ENCODE assay signal across 15 mouse cellular contexts in genomic region chr4:140071047-140071446, GRCm38 (mm10).
DNase-seq lines count a peak whose midpoint lies in the region; ATAC-seq and TF ChIP-seq lines count a peak whose summit lies in the region.
"Had no signal": no experiment of that assay in that cellular context is flagged by ENCODE, and none has a peak within 500 bp of the region (broad histone marks: within the 10 kb centered on the region; RNA-seq: fewer than 3 reads in every experiment).

No protein-coding gene starts in this region.

- H3K36me3 ChIP-seq in forebrain, embryonic 11.5 days (ENCODE audit: control insufficient read depth, insufficient read depth, low read length) = no peaks in the 10 kb centered on the region
- H3K36me3 ChIP-seq in forebrain, embryonic 16.5 days (ENCODE audit: control insufficient read depth, insufficient read depth) = no peaks in the 10 kb centered on the region
- no peaks in the 10 kb centered on the region for H3K36me3 ChIP-seq in ES-Bruce4 (ENCODE audit: control insufficient read depth, insufficient read depth, low read length, poor library complexity, severe bottlenecking)
- H3K36me3 ChIP-seq in forebrain, embryonic 15.5 days = no peaks in the 10 kb centered on the region
- no peaks in the 10 kb centered on the region for H3K36me3 ChIP-seq in midbrain, embryonic 15.5 days (replicated peaks)
- no peaks in the 10 kb centered on the region for H3K36me3 ChIP-seq in kidney, embryonic 15.5 days
- no peaks in the 10 kb centered on the region for H3K36me3 ChIP-seq in thymus, adult 2 months (ENCODE audit: control insufficient read depth, insufficient read depth, low read length)
- H3K36me3 ChIP-seq: intestine, embryonic 15.5 days; limb, embryonic 12.5 days had no signal

- no peaks in the 10 kb centered on the region; the same call in 1 of the 2 replicates for H3K27me3 ChIP-seq in forebrain, embryonic 11.5 days (ENCODE audit: control insufficient read depth, insufficient read depth, low read length)
- no peaks in the 10 kb centered on the region for H3K27me3 ChIP-seq in forebrain, embryonic 16.5 days (replicated peaks; ENCODE audit: control insufficient read depth, insufficient read depth, low read length)
- no peaks in the 10 kb centered on the region for H3K27me3 ChIP-seq in ES-Bruce4 (ENCODE audit: control insufficient read depth, insufficient read depth, low read length, poor library complexity, severe bottlenecking)
- no peaks in the 10 kb centered on the region for H3K27me3 ChIP-seq in forebrain, embryonic 15.5 days
- no peaks in the 10 kb centered on the region for H3K27me3 ChIP-seq in midbrain, embryonic 15.5 days (replicated peaks)
- H3K27me3 ChIP-seq in kidney, embryonic 15.5 days = peaks cover 77% of the 10 kb centered on the region
- H3K27me3 ChIP-seq in thymus, adult 2 months (ENCODE audit: control insufficient read depth, insufficient read depth, low read length) = no peaks in the 10 kb centered on the region

- WGBS in forebrain, embryonic 11.5 days = 18% methylated on average over 17 of the region's 17 CpGs
- WGBS in forebrain, embryonic 16.5 days = 21% methylated on average over 17 of the region's 17 CpGs
- 26% methylated on average over 17 of the region's 17 CpGs for WGBS in forebrain, embryonic 15.5 days
- 13% methylated on average over 17 of the region's 17 CpGs for WGBS in midbrain, embryonic 15.5 days
- WGBS in kidney, embryonic 15.5 days = 31% methylated on average over 17 of the region's 17 CpGs
- WGBS in thymus, adult 2 months = 33% methylated on average over 17 of the region's 17 CpGs

- peaks cover 4% of the 10 kb centered on the region; the same call in 1 of the 2 replicates for H3K4me1 ChIP-seq in forebrain, embryonic 11.5 days (replicated peaks; ENCODE audit: control insufficient read depth, insufficient read depth, low read length)
- H3K4me1 ChIP-seq in forebrain, embryonic 16.5 days (replicated peaks; ENCODE audit: control insufficient read depth, insufficient read depth, low read length) = peaks cover 23% of the 10 kb centered on the region
- H3K4me1 ChIP-seq in ES-Bruce4 (ENCODE audit: control insufficient read depth, insufficient read depth, low read length) = no peaks in the 10 kb centered on the region
- H3K4me1 ChIP-seq in forebrain, embryonic 15.5 days = peaks cover 24% of the 10 kb centered on the region
- H3K4me1 ChIP-seq in midbrain, embryonic 15.5 days = peaks cover 24% of the 10 kb centered on the region
- H3K4me1 ChIP-seq in kidney, embryonic 15.5 days = peaks cover 13% of the 10 kb centered on the region
- no peaks in the 10 kb centered on the region for H3K4me1 ChIP-seq in thymus, adult 2 months (replicated peaks; ENCODE audit: control insufficient read depth, insufficient read depth, low read length)
- H3K4me1 ChIP-seq: limb, embryonic 12.5 days had no signal

- ATAC-seq in forebrain, embryonic 11.5 days (replicated peaks; ENCODE audit: low FRiP score) = no peak
- no peak for ATAC-seq in forebrain, embryonic 16.5 days
- ATAC-seq in forebrain, embryonic 15.5 days (replicated peaks) = no peak
- ATAC-seq in midbrain, embryonic 15.5 days (replicated peaks) = no peak
- ATAC-seq in kidney, embryonic 15.5 days (replicated peaks; ENCODE audit: low FRiP score) = no peak
- no peak for ATAC-seq in CD4-positive, CD25-positive, alpha-beta regulatory T cell, adult 4 months
- ATAC-seq: activated CD4-positive, CD25-positive, alpha-beta regulatory T cell, adult 4 months; intestine, embryonic 15.5 days had no signal

- H3K4me3 ChIP-seq in forebrain, embryonic 11.5 days (ENCODE audit: low read depth, low read length) = no peak overlapping the region
- H3K4me3 ChIP-seq in forebrain, embryonic 16.5 days (replicated peaks; ENCODE audit: low read length) = no peak overlapping the region
- H3K4me3 ChIP-seq in ES-Bruce4 (ENCODE audit: low read depth, low read length) = peak overlapping the region; percentile 29; the same call in 1 of the 2 replicates
- no peak overlapping the region for H3K4me3 ChIP-seq in forebrain, embryonic 15.5 days
- H3K4me3 ChIP-seq in midbrain, embryonic 15.5 days = no peak overlapping the region
- H3K4me3 ChIP-seq in kidney, embryonic 15.5 days (replicated peaks) = no peak overlapping the region
- H3K4me3 ChIP-seq in thymus, adult 2 months (ENCODE audit: control insufficient read depth, insufficient read depth, low read length) = no peak overlapping the region
- H3K4me3 ChIP-seq: erythroblast, embryonic 14.5 days; intestine, embryonic 15.5 days; limb, embryonic 12.5 days had no signal

- TF ChIP-seq POLR2A in ES-Bruce4 (IDR thresholded peaks at IDR 0.05; ENCODE audit: insufficient read depth, low read length) = no peak
- TF ChIP-seq POLR2A in thymus, adult 2 months (IDR thresholded peaks at IDR 0.05; ENCODE audit: control insufficient read depth, extremely low read depth, insufficient read depth, low read length, poor library complexity) = no peak

- H3K4me2 ChIP-seq in forebrain, embryonic 11.5 days (ENCODE audit: low read depth, low read length, severe bottlenecking) = no peak overlapping the region
- no peak overlapping the region for H3K4me2 ChIP-seq in forebrain, embryonic 16.5 days (ENCODE audit: low read length)
- H3K4me2 ChIP-seq in forebrain, embryonic 15.5 days (replicated peaks) = no peak overlapping the region
- no peak overlapping the region for H3K4me2 ChIP-seq in midbrain, embryonic 15.5 days
- H3K4me2 ChIP-seq in kidney, embryonic 15.5 days = no peak overlapping the region
- H3K4me2 ChIP-seq: intestine, embryonic 15.5 days; limb, embryonic 12.5 days had no signal

- TF ChIP-seq EP300 in ES-Bruce4 (IDR thresholded peaks at IDR 0.05; ENCODE audit: insufficient read depth, low read depth, low read length) = no peak

- no peak overlapping the region for H3K27ac ChIP-seq in forebrain, embryonic 11.5 days (ENCODE audit: low read depth, low read length)
- no peak overlapping the region; the same call in 1 of the 2 replicates for H3K27ac ChIP-seq in forebrain, embryonic 16.5 days (ENCODE audit: low read length)
- H3K27ac ChIP-seq in ES-Bruce4 (ENCODE audit: insufficient read depth, low read length) = no peak overlapping the region
- H3K27ac ChIP-seq in forebrain, embryonic 15.5 days (replicated peaks) = peak overlapping the region; percentile 73
- H3K27ac ChIP-seq in midbrain, embryonic 15.5 days = peak overlapping the region; percentile 54
- no peak overlapping the region for H3K27ac ChIP-seq in kidney, embryonic 15.5 days
- H3K27ac ChIP-seq in thymus, adult 2 months (ENCODE audit: control insufficient read depth, insufficient read depth, low read length) = no peak overlapping the region
- H3K27ac ChIP-seq: intestine, embryonic 15.5 days; limb, embryonic 12.5 days; macrophage had no signal

- 0 out of 2 replicates have a peak overlapping the region, but pooled peaks have one; percentile 12 for H3K9ac ChIP-seq in forebrain, embryonic 11.5 days (ENCODE audit: low read length)
- H3K9ac ChIP-seq in forebrain, embryonic 16.5 days (replicated peaks; ENCODE audit: low read depth, low read length) = no peak overlapping the region
- no peak overlapping the region for H3K9ac ChIP-seq in ES-Bruce4 (ENCODE audit: low read depth, poor library complexity, severe bottlenecking)
- H3K9ac ChIP-seq in forebrain, embryonic 15.5 days (replicated peaks) = no peak overlapping the region
- H3K9ac ChIP-seq in midbrain, embryonic 15.5 days = no peak overlapping the region
- H3K9ac ChIP-seq in kidney, embryonic 15.5 days = no peak overlapping the region
- H3K9ac ChIP-seq: intestine, embryonic 15.5 days; limb, embryonic 12.5 days had no signal

- no peak for DNase-seq in forebrain, embryonic 11.5 days (ENCODE audit: low spot score)
- no peak for DNase-seq in thymus, adult 2 months
- DNase-seq: heart, adult 11 months; kidney, postnatal 25 days had no signal

- TF ChIP-seq CTCF in ES-Bruce4 (IDR thresholded peaks at IDR 0.05; ENCODE audit: low read depth, low read length) = no peak
- no peak for TF ChIP-seq CTCF in thymus, adult 2 months (IDR thresholded peaks at IDR 0.05; ENCODE audit: borderline replicate concordance, control insufficient read depth, extremely low read depth, insufficient read depth, low read length, poor library complexity)

- peaks cover 4% of the 10 kb centered on the region; the same call in 1 of the 2 replicates for H3K9me3 ChIP-seq in forebrain, embryonic 11.5 days (ENCODE audit: control insufficient read depth, low read length)
- H3K9me3 ChIP-seq in forebrain, embryonic 16.5 days (ENCODE audit: control insufficient read depth, low read length) = no peaks in the 10 kb centered on the region
- 0 out of 2 replicates have a peak, but pooled peaks cover 5% of the 10 kb centered on the region for H3K9me3 ChIP-seq in ES-Bruce4 (replicated peaks; ENCODE audit: control insufficient read depth, insufficient read depth, low read length, poor library complexity, severe bottlenecking)
- H3K9me3 ChIP-seq in forebrain, embryonic 15.5 days = no peaks in the 10 kb centered on the region
- H3K9me3 ChIP-seq in midbrain, embryonic 15.5 days = no peaks in the 10 kb centered on the region
- H3K9me3 ChIP-seq in kidney, embryonic 15.5 days (replicated peaks) = peaks cover 6% of the 10 kb centered on the region; the same call in 1 of the 2 replicates
- H3K9me3 ChIP-seq: intestine, embryonic 15.5 days had no signal

Comparison
In these comparisons a context has a peak if more than half of its experiments do, and no peak if none do; other contexts are left out.
1. H3K27ac ChIP-seq: peak in forebrain, embryonic 15.5 days (single experiment) and midbrain, embryonic 15.5 days (single experiment); none in forebrain, embryonic 11.5 days (single experiment), forebrain, embryonic 16.5 days (single experiment), ES-Bruce4 (single experiment), kidney, embryonic 15.5 days (single experiment) and thymus, adult 2 months (single experiment).